Mouse (Mus musculus): ENCODE data around the gene Ptpn14.

- no peak for TF ChIP-seq CTCF (IDR thresholded peaks at IDR 0.05; ENCODE audit: borderline replicate concordance, control insufficient read depth, extremely low read depth, insufficient read depth, low read length, poor library complexity)
- no peak for TF ChIP-seq POLR2A (IDR thresholded peaks at IDR 0.05; ENCODE audit: control insufficient read depth, extremely low read depth, insufficient read depth, low read length, poor library complexity)
These were observed 140.0 kb downstream of the Ptpn14 start for GRCm38 (mm10) chr1:189868036-189868435.

Measured in thymus, adult 2 months (tissue).